Mouse (Mus musculus): ENCODE results near the gene Mecom.

Gene Mecom

DNA sequence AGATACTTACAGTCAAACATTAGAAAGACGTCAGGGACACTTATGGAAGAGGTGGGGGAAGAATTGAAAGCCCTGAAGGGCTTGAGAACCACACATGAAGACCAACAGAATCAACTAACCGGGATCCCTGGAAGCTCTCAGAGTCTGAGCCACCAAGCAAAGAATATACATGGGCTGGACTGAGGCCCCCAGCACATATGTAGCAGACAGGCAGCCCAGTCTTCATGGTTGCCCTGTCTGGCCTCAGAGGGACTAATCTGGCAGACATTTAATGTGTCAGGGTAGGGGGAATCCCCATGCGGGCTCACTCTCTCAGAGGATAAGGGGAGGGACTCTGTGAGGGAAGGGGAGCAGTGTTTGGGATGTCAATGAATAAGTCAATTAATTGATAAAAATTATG, 584.4 kb downstream of the Mecom start:
- no peak for DNase-seq (ENCODE audit: low read depth, low spot score)

DNA sequence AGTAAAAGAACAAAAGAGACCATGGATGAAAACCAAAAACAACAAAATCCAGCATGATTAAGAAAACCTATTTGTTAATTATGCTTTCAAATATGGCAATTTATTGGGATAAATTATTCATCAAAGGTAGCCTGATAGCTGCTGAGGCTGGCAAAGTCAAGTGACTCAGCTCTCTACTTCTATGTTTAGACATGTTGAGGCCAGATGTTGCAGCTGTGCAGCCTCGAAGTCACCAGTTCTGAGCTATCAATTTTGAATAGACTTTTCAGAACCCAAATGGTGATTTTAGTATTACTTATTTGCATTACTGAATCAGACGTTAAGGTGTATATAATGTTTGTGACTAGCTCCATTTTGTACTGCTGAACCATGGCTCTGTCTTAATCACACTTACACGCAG, 588.8 kb downstream of the Mecom start:
- no peak for DNase-seq (ENCODE audit: low read depth, low spot score)

DNA sequence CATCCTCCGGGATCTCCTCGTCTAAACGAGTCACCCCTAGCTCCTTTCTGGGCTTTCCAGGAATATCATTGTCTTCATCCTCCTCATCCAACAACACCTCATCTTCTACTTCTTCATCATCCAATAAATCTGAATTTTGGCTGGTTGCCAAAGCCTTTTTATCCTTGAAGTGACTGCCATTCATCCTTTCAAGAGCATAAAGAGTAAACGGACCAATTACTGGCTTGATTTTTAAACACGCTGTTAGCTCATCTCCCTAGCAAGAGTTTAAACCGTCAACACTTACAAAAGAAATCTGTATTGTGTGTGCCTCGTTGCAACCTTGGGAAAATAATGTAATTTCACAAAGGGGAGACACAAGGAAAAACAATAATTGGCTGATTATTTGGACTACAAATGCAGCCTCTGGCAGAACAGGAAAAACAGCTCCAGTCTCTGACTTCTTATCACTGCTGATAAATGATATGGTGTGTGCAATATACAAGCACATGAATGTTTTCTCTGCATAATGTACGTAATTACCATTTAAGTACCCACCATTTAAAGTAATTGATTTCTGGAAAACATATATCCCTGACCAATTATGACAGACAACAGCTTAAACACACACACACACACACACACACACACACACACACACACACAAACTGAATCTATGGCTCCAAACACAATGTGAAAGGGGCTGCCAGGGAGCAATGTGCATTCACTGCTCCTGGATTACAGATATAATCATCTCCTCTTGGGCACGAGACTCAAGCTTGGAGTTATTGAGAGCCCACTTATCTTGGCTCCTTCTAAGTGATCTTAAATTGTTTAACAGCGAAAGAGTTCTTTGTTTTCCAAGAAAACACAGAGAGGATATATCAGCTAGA, 590.2 kb downstream of the Mecom start:
- no peak for DNase-seq (ENCODE audit: low read depth, low spot score)

DNA sequence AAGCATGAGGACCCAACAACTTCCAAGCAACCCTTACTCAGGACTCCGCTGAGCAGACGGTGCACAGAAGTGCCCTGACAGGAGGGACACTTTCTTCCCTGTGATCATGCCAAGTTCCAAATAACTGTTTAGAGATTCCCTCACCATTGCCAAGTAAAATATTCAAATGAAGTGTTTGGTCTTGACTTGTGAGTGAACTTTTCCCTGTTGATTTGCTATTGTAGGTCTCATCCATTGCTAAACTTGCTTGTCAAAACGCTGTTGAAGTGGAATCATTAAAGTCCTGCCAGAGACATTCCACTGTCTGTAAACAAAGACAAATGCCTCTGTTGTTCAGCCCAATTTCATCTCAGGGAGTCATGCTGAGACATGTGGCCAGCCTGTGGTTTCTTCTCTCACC, 594.5 kb downstream of the Mecom start:
- DNase-seq (ENCODE audit: low read depth, low spot score) = no peak

DNA sequence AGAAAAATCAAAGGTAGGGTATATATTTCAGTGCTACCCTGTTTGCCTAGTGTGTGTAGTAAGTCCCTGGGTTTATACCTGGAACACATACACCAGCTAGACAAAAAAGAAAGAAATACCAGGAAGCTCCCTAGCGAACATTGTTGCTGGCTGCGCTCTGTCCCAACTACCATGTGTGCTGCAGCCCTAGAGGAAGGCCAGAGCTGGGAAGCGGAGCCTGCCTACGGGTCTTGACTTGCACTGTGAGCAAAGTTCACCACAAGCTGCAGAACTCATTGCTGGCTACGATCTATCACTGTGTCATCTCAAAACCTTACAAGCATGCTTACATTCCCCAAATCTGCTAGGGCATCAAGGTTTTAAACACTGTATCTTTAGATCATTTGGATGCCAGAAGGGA, 597.0 kb downstream of the Mecom start:
- DNase-seq (ENCODE audit: low read depth, low spot score) = no peak

DNA sequence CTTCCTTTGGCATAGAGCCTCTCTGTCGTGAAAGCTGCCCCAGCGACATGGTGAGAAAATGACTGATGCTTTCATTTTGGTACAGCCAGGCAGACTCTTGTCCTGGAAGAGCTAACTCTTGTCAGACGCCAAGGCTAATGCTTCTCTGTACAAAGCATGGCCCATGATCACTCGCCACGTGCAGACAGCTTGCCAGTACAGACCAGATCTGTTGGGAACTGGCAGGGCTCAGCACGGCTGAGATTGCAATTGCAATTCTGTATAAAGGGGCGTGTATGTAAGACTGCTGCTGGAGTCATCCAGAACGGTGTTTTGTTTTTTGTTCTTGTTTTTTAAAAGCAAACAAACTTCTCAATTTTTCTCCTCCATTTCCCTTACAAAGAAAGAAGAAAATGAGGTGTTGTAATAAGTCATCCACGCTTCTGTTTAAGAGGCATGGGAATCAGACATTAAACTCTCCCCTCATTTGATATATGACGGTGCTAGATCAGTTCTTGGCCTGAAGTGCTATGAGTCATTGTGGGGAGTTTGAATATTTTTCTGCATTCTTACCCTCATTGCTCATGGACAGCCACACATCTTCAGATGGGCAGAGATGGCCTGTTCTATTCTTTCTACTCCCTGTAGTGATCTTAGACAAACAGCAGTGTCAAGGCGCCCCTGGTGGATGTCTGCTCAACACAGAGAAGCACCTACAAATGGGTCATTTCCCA, 644.1 kb downstream of the Mecom start:
- DNase-seq (ENCODE audit: low read depth, low spot score) = no peak
